Mouse (Mus musculus) MEL (cell line): ENCODE results near the gene Il23a. TPM values are rescaled to one million over a fixed set of nuclear protein-coding genes. Genes with fewer than 3 reads are reported as not detected.
A peak's percentile ranks its signal among the peaks of the same experiment; 100 is the strongest.

Experiments
- DNase-seq: peaks from one replicate; pipeline ENCODE4 v3.0.0; 2011; ENCODE audit warnings: low read depth, low spot score
- H3K27ac ChIP-seq: 2 replicates; pipeline ENCODE4 v1.5.1; 2012; ENCODE audit warnings: low read depth, mild to moderate bottlenecking, control low read depth, low read length, moderate library complexity; ENCODE audit not compliant: control insufficient read depth
- H3K27me3 ChIP-seq, 2 experiments: fragments of 150-350 bp in 1 of 2; sonication (generic) in 1 of 2; 2 replicates each; pipeline ENCODE4 v1.6.1; 2012; ENCODE audit warnings: low read length in 2 of 2, mild to moderate bottlenecking in 2 of 2, improper control_type of control experiment in 1 of 2, moderate library complexity in 1 of 2; ENCODE audit not compliant: insufficient read depth in 2 of 2, control insufficient read depth in 1 of 2
- H3K36me3 ChIP-seq, 2 experiments: 2 replicates each; pipeline ENCODE4 v1.6.1; 2012 to 2014; ENCODE audit warnings: low read length in 2 of 2, improper control_type of control experiment in 1 of 2, inconsistent platforms in 1 of 2, mild to moderate bottlenecking in 1 of 2; ENCODE audit not compliant: insufficient read depth in 2 of 2, control insufficient read depth in 1 of 2
- H3K4me1 ChIP-seq, 2 experiments: fragments of 150-350 bp in 1 of 2; sonication (generic) in 1 of 2; 2 replicates each; pipeline ENCODE4 v1.6.1; 2012; ENCODE audit warnings: low read length in 2 of 2, improper control_type of control experiment in 1 of 2, mild to moderate bottlenecking in 1 of 2; ENCODE audit not compliant: insufficient read depth in 2 of 2, control insufficient read depth in 1 of 2
- H3K4me3 ChIP-seq, 2 experiments: fragments of 150-350 bp in 1 of 2; sonication (generic) in 1 of 2; 2 replicates each; pipeline ENCODE4 v1.5.1; 2012; ENCODE audit warnings: low read depth in 2 of 2, low read length in 2 of 2, mild to moderate bottlenecking in 2 of 2, moderate library complexity in 2 of 2, control low read depth in 1 of 2, improper control_type of control experiment in 1 of 2; ENCODE audit not compliant: control insufficient read depth in 1 of 2, insufficient read depth in 1 of 2
- H3K79me2 ChIP-seq: 2 replicates; pipeline ENCODE4 v1.6.1; 2012; ENCODE audit warnings: mild to moderate bottlenecking, low read length, moderate library complexity; ENCODE audit not compliant: control insufficient read depth, poor library complexity, insufficient read depth
- H3K9ac ChIP-seq: 2 replicates; pipeline ENCODE4 v1.6.1; 2012; ENCODE audit warnings: low read depth, mild to moderate bottlenecking, control low read depth, low read length, moderate library complexity; ENCODE audit not compliant: control insufficient read depth, poor library complexity, severe bottlenecking
- H3K9me3 ChIP-seq: fragments of 150-350 bp; sonication (generic); replicated peaks from 2 replicates; pipeline ENCODE4 v1.6.1; 2012; ENCODE audit warnings: mild to moderate bottlenecking, low read length, improper control_type of control experiment, moderate library complexity; ENCODE audit not compliant: insufficient read depth
- BHLHE40 ChIP-seq: IDR thresholded peaks from 2 replicates; pipeline ENCODE4 v1.6.1; 2012; ENCODE audit warnings: low read depth, mild to moderate bottlenecking, inconsistent platforms, low read length, improper control_type of control experiment, borderline replicate concordance
- CHD1 ChIP-seq: IDR thresholded peaks from 2 replicates; pipeline ENCODE4 v1.6.1; 2012; ENCODE audit warnings: low read depth, mild to moderate bottlenecking, inconsistent platforms, low read length, improper control_type of control experiment
- CTCF ChIP-seq, 3 experiments: IDR thresholded peaks in 2 of 3; conservative IDR thresholded peaks in 1 of 3; 2 replicates each; pipeline ENCODE4 v1.5.1; 2011 to 2012; ENCODE audit warnings: low read length in 3 of 3, low read depth in 2 of 3, mild to moderate bottlenecking in 2 of 3, improper control_type of control experiment in 1 of 3, inconsistent platforms in 1 of 3, mixed read lengths in 1 of 3, moderate library complexity in 1 of 3; ENCODE audit not compliant: control insufficient read depth in 1 of 3, insufficient read depth in 1 of 3, poor library complexity in 1 of 3, severe bottlenecking in 1 of 3
- E2F4 ChIP-seq: IDR thresholded peaks from 2 replicates; pipeline ENCODE4 v1.6.1; 2011; ENCODE audit warnings: low read depth, low read length, improper control_type of control experiment, borderline replicate concordance
- ELF1 ChIP-seq: IDR thresholded peaks from 2 replicates; pipeline ENCODE4 v1.6.1; 2014; ENCODE audit warnings: low read depth, mild to moderate bottlenecking, inconsistent platforms, low read length, improper control_type of control experiment, moderate library complexity
- EP300 ChIP-seq, 2 experiments: IDR thresholded peaks; 2 replicates each; pipeline ENCODE4 v1.6.1; 2011; ENCODE audit warnings: improper control_type of control experiment in 2 of 2, low read length in 2 of 2, low read depth in 1 of 2, mild to moderate bottlenecking in 1 of 2
- ETS1 ChIP-seq: IDR thresholded peaks from 2 replicates; pipeline ENCODE4 v1.6.1; 2012; ENCODE audit warnings: low read depth, mild to moderate bottlenecking, inconsistent platforms, low read length, improper control_type of control experiment, moderate library complexity
- GABPA ChIP-seq: IDR thresholded peaks from 2 replicates; pipeline ENCODE4 v1.6.1; 2012; ENCODE audit warnings: low read depth, mild to moderate bottlenecking, inconsistent platforms, low read length, improper control_type of control experiment, moderate library complexity
- GATA1 ChIP-seq: IDR thresholded peaks from 2 replicates; pipeline ENCODE4 v1.6.1; 2011; ENCODE audit warnings: low read depth, low read length, improper control_type of control experiment
- JUND ChIP-seq: IDR thresholded peaks from 2 replicates; pipeline ENCODE4 v1.6.1; 2011; ENCODE audit warnings: low read depth, mild to moderate bottlenecking, improper control_type of control experiment, low read length
- MAFK ChIP-seq: IDR thresholded peaks from 2 replicates; pipeline ENCODE4 v1.6.1; 2011; ENCODE audit warnings: low read depth, mild to moderate bottlenecking, low read length, improper control_type of control experiment, borderline replicate concordance
- MAX ChIP-seq: IDR thresholded peaks from 2 replicates; pipeline ENCODE4 v1.6.1; 2011; ENCODE audit warnings: low read length, improper control_type of control experiment
- MAZ ChIP-seq: IDR thresholded peaks from 2 replicates; pipeline ENCODE4 v1.6.1; 2012; ENCODE audit warnings: low read depth, mild to moderate bottlenecking, inconsistent platforms, low read length, improper control_type of control experiment
- MEF2A ChIP-seq: IDR thresholded peaks from 2 replicates; pipeline ENCODE4 v1.6.1; 2014; ENCODE audit warnings: low read depth, mild to moderate bottlenecking, inconsistent platforms, low read length, improper control_type of control experiment; ENCODE audit not compliant: poor library complexity, insufficient replicate concordance, severe bottlenecking; ENCODE audit errors: extremely low read depth
- MYB ChIP-seq: IDR thresholded peaks from 2 replicates; pipeline ENCODE4 v1.6.1; 2011; ENCODE audit warnings: mild to moderate bottlenecking, low read depth, low read length, improper control_type of control experiment
- MYC ChIP-seq: IDR thresholded peaks from 2 replicates; pipeline ENCODE4 v1.6.1; 2011; ENCODE audit warnings: low read depth, mild to moderate bottlenecking, low read length, improper control_type of control experiment, moderate library complexity
- NRF1 ChIP-seq: IDR thresholded peaks from 2 replicates; pipeline ENCODE4 v1.6.1; 2014; ENCODE audit warnings: low read depth, mild to moderate bottlenecking, inconsistent platforms, low read length, improper control_type of control experiment, moderate library complexity; ENCODE audit not compliant: poor library complexity, insufficient read depth, severe bottlenecking
- POLR2A ChIP-seq, 2 experiments: IDR thresholded peaks; 2 replicates each; pipeline ENCODE4 v1.6.1; 2011 to 2012; ENCODE audit warnings: low read length in 2 of 2, mild to moderate bottlenecking in 2 of 2, control low read depth in 1 of 2, improper control_type of control experiment in 1 of 2, low read depth in 1 of 2, moderate library complexity in 1 of 2; ENCODE audit not compliant: control insufficient read depth in 1 of 2, insufficient read depth in 1 of 2, poor library complexity in 1 of 2
- POLR2AphosphoS2 ChIP-seq: IDR thresholded peaks from 2 replicates; pipeline ENCODE4 v1.6.1; 2011; ENCODE audit warnings: low read length, improper control_type of control experiment
- RAD21 ChIP-seq: IDR thresholded peaks from 2 replicates; pipeline ENCODE4 v1.6.1; 2011; ENCODE audit warnings: mild to moderate bottlenecking, low read depth, low read length, improper control_type of control experiment
- SIN3A ChIP-seq: IDR thresholded peaks from 2 replicates; pipeline ENCODE4 v1.6.1; 2012; ENCODE audit warnings: low read length, improper control_type of control experiment, inconsistent platforms
- TBP ChIP-seq: IDR thresholded peaks from 2 replicates; pipeline ENCODE4 v1.8.0; 2011; ENCODE audit warnings: low read depth, low read length, improper control_type of control experiment
- TCF12 ChIP-seq: IDR thresholded peaks from 2 replicates; pipeline ENCODE4 v1.6.1; 2014; ENCODE audit warnings: low read depth, mild to moderate bottlenecking, inconsistent platforms, low read length, improper control_type of control experiment, moderate library complexity
- UBTF ChIP-seq: IDR thresholded peaks from 2 replicates; pipeline ENCODE4 v1.6.1; 2012; ENCODE audit warnings: low read depth, mild to moderate bottlenecking, inconsistent platforms, low read length, improper control_type of control experiment, moderate library complexity, borderline replicate concordance; ENCODE audit not compliant: insufficient read depth
- USF1 ChIP-seq: IDR thresholded peaks from 2 replicates; pipeline ENCODE4 v1.6.1; 2014; ENCODE audit warnings: low read depth, mild to moderate bottlenecking, inconsistent platforms, low read length, improper control_type of control experiment, moderate library complexity
- USF2 ChIP-seq, 2 experiments: IDR thresholded peaks; 2 replicates each; pipeline ENCODE4 v1.6.1; 2011 to 2012; ENCODE audit warnings: improper control_type of control experiment in 2 of 2, low read length in 2 of 2, borderline replicate concordance in 1 of 2, inconsistent platforms in 1 of 2, low read depth in 1 of 2, mild to moderate bottlenecking in 1 of 2; ENCODE audit not compliant: insufficient read depth in 1 of 2
- ZC3H11A ChIP-seq: IDR thresholded peaks from 2 replicates; pipeline ENCODE4 v1.6.1; 2012; ENCODE audit warnings: low read depth, mild to moderate bottlenecking, inconsistent platforms, low read length, improper control_type of control experiment
- polyA plus RNA-seq, 2 experiments: library from polyadenylated mRNA; stranded (reverse) in 1 of 2; unstranded in 1 of 2; fragments of >175 nt in 1 of 2; fragments of >200 nt in 1 of 2; gene quantifications; 2 replicates each; pipeline versions ENCODE4 v1.2.1 to v1.2.4; 2012; ENCODE audit warnings: low replicate concordance in 2 of 2, low read depth in 1 of 2; ENCODE audit not compliant: insufficient read length in 2 of 2, insufficient read depth in 1 of 2, missing spikeins in 1 of 2
- total RNA-seq: library from RNA; depleted of rRNA; stranded (reverse); fragments of 300-350 nt; gene quantifications from 2 replicates; pipeline ENCODE4 v1.2.3, GENCODE M21; 2012

The Il23a gene
- total and polyA plus RNA-seq, 3 experiments, result 0.12 to 0.29 TPM; not detected in 1

GRCm38 (mm10) chr10:128323516-128323915, 25.0 kb upstream of the Il23a start:
- H3K79me2 ChIP-seq, result peaks cover 14% of the 10 kb centered on the region
- H3K27ac ChIP-seq, result peak overlapping the region; percentile 83
- H3K27me3 ChIP-seq, result no peaks in the 10 kb centered on the region
- peak overlapping the region; percentile 85 to 96 for H3K4me3 ChIP-seq
- no peaks in the 10 kb centered on the region for H3K9me3 ChIP-seq
- peak; percentile 70 for DNase-seq
- peaks cover 0 to 11% of the 10 kb centered on the region in 2 experiments; a peak in 2 of 4 replicates for H3K36me3 ChIP-seq
- H3K4me1 ChIP-seq, result peaks cover 2 to 9% of the 10 kb centered on the region in 2 experiments; a peak in 3 of 4 replicates
- H3K9ac ChIP-seq, result peak overlapping the region; percentile 98
- no peak for TF ChIP-seq POLR2AphosphoS2
- TF ChIP-seq POLR2A (IDR thresholded peaks at IDR 0.05; ENCODE audit: control insufficient read depth in 1 of 2, insufficient read depth in 1 of 2, low read depth in 1 of 2, low read length in 2 of 2, poor library complexity in 1 of 2), result peak in 1 of 2 experiments; percentile 58; a peak in 2 of 4 replicates
- TF ChIP-seq GATA1, result peak; percentile 64; the same call in 1 of the 2 replicates
- TF ChIP-seq MYB, result no peak
- peak; percentile 58 for TF ChIP-seq TBP
- TF ChIP-seq USF2 (IDR thresholded peaks at IDR 0.05; ENCODE audit: borderline replicate concordance in 1 of 2, insufficient read depth in 1 of 2, low read depth in 1 of 2, low read length in 2 of 2), result no peak
- no peak for TF ChIP-seq USF1
- peak; percentile 65; the same call in 1 of the 2 replicates for TF ChIP-seq ELF1

- Histone ChIP-seq H3K27me3 (no peaks in the 10 kb centered on the region), H3K4me1 (peaks cover 2 to 9% of the 10 kb centered on the region in 2 experiments; a peak in 3 of 4 replicates), H3K9me3 (no peaks in the 10 kb centered on the region), H3K79me2 (peaks cover 14% of the 10 kb centered on the region), H3K4me3 (peak within 1 kb of the TSS; percentile 85 to 96), H3K36me3 (peaks cover 0 to 11% of the 10 kb centered on the region in 2 experiments; a peak in 2 of 4 replicates), H3K9ac (peak within 1 kb of the TSS; percentile 98), H3K27ac (peak within 1 kb of the TSS; percentile 83)
- peak; percentile 94 for DNase-seq
- TF ChIP-seq GABPA (no peak), ZC3H11A (no peak), POLR2A (IDR thresholded peaks at IDR 0.05; ENCODE audit: control insufficient read depth in 1 of 2, insufficient read depth in 1 of 2, low read depth in 1 of 2, low read length in 2 of 2, poor library complexity in 1 of 2) (peak; percentile 67 to 72; a peak in 3 of 4 replicates), RAD21 (no peak), SIN3A (peak; percentile 75), EP300 (IDR thresholded peaks at IDR 0.05; ENCODE audit: low read depth in 1 of 2, low read length in 2 of 2) (no peak), MYB (0 out of 2 replicates have a peak, but pooled peaks have one; percentile 7), MYC (peak; percentile 91), CHD1 (0 out of 2 replicates have a peak, but pooled peaks have one; percentile 85), ELF1 (no peak), JUND (no peak), CTCF (IDR thresholded peaks at IDR 0.05 in 2 of 3, conservative IDR thresholded peaks at IDR 0.05 in 1 of 3; ENCODE audit: control insufficient read depth in 1 of 3, insufficient read depth in 1 of 3, low read depth in 2 of 3, low read length in 3 of 3, poor library complexity in 1 of 3, severe bottlenecking in 1 of 3) (no peak), MEF2A (no peak), TCF12 (0 out of 2 replicates have a peak, but pooled peaks have one; percentile 10), NRF1 (no peak), MAZ (0 out of 2 replicates have a peak, but pooled peaks have one; percentile 37), ETS1 (no peak), E2F4 (no peak), UBTF (no peak), POLR2AphosphoS2 (peak; percentile 57; the same call in 1 of the 2 replicates), MAX (peak; percentile 87), MAFK (no peak), BHLHE40 (peak; percentile 90)
These were observed 23.9 kb upstream of the Il23a start, which contains the start of gene Cnpy2 for GRCm38 (mm10) chr10:128322141-128323108. Gene Cnpy2 (plus strand): TSS chr10:128322459.
